Mouse (Mus musculus): Measurements from ENCODE around the gene Npnt.

Npnt gene

DNA sequence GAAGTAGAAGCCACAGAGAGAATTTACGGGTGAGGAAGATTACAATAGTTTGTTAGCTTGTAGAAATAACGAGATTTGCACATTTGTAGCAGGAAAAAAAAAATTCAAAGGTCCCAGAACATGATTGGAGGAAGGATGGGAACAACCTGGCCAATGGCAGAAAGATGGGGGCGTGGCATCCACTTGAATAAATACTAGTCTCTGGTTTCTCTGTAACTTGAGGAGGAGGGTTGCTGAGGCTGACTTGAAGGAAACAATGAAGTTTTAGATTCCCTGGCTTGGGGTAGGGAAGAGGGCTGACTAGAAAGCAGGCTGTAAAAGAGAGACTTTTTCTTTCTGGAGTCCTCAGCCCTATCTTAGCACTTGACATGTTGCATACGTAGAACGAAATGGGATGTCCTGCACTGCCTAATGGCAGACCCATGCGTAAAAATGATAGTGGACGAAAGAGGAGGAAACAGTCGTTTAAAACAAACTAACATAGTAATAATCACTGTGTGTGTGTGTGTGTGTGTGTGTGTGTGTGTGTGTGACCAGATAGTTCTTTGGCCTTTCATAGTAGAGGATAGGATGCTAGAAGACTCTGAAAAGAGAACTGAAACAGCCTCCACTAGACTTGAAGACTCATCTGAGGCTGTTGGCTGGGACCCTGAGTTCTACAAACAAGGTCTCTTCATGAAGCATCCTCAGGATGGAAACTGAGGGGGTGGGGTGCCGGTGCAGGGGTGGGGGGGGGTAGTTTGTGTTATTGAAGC, 94.5 kb downstream of the Npnt start:
- DNase-seq (ENCODE audit: low spot score): no peak

DNA sequence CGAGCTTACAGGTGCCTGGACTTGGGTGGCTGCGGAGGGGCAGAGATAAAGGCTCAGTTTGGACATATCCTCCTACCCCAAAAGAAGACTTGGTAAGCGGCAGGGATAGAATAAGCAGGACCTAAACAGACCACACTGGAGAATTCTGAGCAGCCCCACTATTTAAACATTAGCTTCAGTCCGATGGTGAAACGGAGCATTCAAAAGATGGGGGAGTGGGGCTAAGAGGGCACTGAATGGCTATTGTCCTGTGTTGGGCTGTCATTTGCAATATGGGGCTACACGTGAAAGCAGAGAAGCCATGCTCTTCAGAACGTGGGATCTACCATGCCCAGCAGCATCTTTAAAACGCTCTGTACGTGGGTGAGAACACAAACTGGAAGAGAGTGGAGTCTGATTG, 95.8 kb downstream of the Npnt start:
- DNase-seq (ENCODE audit: low spot score): no peak

DNA sequence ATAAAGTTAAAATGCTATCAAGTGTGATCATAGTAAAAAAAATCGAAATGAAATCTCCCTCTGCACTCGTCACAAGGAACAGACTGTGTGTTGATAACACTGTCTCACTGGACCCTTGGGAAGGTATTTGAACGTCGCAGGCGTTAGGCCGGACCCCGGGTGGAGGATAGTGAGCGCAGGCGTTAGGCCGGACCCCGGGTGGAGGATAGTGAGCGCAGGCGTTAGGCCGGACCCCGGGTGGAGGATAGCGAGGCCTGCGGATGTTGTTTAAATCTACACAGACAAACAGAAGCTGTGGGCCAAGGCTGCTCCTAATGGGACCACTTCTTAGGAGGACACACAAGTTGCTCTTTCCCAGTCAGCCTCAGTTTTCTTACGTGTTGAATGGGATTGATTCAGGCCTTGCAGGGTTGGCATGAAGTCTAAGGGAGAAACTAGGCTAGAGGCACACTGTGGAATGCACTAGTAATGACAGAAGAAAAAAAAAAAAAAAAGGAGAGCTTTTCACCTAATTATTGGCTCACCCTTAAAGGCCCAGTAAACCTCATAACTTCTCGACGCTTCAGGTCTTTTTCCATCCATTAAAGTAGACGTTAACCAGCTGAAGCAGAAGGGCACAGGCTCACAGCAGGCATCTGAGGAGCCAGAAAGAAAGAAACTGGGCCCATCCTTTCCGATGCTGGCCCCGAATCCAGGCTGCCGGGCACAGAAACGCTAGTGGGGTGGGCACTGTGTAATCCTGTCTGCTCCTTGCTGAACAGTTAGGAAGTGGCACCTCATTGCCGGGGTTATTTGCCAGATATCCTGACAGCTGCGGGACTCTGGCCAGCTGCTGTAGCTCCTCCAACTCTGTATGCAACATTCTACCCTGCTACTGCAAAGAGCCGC, 98.0 kb downstream of the Npnt start:
- no peak for DNase-seq (ENCODE audit: low spot score)

DNA sequence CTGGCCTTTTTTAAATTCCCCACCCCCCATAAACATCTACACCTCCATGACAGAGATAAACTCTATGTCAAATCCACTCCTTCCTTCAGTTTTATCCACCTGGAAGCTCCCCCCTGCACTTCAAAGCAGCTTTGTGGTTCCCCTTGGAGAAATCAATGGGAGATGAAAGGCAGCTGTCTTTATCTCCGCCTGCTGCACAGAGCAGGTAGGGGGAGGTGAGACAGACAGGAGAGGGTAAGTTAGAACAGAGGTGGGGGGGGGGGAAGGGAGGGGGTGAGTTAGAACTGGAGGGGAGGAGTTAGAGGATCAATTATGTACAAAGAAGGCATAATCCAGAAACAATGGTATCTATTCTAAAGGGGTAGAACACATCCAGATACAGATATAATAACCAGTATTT, 98.7 kb downstream of the Npnt start:
- DNase-seq (ENCODE audit: low spot score): no peak

DNA sequence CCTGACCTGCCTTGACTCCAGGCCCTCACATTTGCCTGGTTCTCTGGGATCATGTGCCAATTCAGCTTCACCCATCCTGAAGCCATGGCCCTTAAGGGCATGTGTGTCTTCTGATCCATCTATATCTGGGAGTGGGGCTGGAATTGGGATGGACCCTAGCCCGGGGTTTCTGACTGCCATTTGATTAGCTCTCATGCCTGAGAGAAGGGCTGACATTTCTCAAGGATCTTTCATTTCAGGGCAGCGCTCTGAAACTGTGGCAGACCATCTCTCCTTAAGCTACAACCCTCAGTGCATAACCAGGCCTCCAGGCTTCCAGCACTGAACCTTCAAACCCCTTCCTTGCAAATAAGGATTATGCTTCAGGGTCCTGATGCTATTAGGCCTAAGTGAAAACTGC, 99.7 kb downstream of the Npnt start:
- no peak for DNase-seq (ENCODE audit: low spot score)

DNA sequence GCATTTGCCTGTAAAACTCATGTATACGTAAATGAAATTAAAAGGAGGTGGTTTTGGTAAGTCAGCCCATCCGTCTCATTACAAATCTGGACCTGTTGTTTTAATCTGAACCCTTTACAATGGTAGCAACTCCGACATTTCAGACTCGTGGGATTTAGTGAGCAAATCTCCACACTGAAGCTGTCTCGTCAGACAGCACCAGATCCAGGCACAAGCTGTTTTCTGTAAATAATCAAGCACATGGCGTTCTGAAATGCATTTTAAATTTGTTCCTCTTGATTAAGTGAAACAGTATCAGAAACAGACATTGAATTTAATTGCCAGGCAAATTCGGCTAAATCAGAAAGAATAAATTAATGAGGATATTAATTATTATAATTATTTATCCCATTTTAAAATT, 100.4 kb downstream of the Npnt start:
- no peak for DNase-seq (ENCODE audit: low spot score)

DNA sequence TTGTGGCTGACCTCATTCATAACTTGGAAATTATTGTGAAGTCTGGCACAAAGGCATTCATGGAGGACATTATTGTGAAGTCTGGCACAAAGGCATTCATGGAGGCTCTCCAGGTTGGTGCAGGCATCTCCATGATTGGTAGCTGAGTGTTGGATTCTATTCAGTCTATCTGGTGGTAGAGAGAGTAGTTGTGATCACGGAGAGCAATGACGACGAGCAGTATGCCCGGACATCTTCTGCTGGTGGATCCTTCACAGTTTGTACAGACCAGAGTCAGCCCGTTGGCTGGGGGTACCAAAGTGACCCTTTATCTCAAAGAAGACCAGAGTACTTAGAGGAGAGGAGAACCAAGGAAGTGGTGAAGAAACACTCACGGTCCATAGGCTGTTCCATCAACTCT, 107.4 kb downstream of the Npnt start:
- no peak for DNase-seq (ENCODE audit: low spot score)

DNA sequence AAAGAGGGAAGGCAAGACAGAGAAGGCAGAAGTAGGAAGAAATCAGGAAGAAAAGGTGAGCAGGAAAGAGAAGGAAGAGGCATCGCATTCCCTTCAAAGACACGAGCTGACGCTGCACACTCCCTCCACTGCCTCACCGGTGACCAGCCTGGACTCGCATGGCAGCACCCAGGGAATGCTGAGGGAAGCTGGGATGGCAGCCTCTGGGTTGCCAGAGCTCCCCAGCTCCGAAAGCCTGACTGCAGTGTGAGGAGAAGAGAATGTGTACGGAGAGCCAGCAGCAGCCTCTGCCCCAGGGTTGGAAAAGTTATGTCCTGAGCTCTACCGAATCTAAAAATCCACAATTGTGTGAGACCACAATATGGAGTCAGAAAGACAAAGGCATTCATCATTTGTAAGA, 110.6 kb downstream of the Npnt start:
- no peak for DNase-seq (ENCODE audit: low spot score)

DNA sequence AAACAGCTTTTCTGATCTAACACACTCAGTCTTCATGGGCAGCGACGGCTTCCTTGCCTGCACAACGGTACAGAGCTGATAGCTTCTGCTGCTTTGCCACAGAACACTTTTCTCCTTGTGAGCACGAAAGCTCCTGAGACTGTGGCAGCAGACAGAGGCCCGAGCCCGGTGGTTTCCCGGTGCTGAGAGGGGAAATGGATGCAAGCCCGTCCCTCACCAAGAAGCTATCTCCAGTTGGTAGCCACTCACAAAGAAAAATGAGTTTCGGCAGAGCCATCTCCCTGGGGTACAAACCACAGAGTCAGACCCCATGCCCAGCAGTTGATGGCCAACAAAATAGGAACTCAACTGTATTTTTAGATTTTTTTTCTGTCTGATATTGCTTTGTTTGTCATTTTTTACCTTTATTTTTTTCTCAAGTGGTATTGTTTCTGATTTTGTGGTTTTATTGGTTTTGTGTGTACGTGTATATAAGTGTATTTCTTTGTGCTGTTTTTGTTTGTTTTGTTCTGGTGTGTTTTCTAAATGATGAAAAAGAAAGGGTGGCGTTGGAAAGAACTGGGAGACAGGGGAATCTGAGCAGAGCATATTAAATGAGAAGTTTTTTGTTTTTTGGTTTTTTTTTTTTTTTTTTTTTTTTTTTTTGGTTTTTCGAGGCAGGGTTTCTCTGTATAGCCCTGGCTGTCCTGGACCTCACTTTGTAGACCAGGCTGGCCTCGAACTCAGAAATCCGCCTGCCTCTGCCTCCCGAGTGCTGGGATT, 111.3 kb downstream of the Npnt start:
- DNase-seq (ENCODE audit: low spot score): no peak

DNA sequence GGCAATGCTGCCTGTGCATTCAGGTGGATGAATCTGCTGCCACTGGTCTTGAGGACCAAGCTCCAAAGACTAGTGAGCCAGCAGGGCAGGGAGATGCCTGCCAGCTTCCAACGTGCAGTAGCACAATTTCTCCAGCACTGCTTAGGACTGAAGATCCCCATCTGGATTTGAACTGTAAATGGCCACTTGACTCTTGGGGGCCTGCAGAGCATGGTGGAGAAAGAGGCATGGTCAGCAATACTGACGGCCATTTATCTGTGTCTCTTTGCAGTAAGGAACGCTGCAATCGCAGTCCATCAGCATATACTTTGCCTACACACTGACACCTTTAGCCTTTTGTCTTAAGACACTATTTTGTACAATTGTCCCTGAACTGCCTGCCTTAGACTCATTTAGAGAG, 113.0 kb downstream of the Npnt start:
- DNase-seq (ENCODE audit: low spot score): no peak

DNA sequence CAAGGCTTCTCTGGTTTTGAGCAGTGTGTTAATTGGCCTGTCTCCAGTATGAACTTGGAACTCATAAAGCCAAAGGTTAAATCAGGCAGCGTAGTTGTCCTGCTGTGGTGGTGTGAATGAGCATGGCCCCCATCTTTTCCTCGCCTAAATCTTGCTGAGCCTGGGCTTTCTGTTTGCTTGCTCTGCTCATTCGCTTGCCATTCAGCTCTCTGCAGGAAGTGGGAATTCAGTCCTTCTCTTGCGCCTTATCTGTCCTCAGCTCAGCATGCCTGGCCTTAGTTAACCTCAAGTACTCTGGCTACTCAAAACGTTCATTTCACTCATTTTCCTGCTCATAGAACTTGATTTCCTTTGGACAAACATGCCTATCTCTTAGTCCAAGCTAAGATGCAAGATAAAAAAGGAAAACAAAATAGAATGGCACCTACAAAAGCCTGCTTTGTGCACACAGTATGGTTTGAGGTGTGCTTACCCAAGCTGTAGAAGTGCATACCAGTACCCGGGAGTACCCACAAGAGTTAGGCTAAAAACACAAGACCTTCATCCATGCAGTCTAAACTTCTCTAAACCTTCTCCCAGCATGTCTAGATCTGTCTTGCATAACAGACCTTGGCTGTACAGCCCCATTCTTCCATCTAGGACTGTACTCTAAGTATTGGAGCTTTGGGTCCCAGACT, 114.8 kb downstream of the Npnt start:
- no peak for DNase-seq (ENCODE audit: low spot score)
